Mouse (Mus musculus) macrophage (primary cell): Measurements from ENCODE around the gene Adipor2. TPM values are rescaled to one million over a fixed set of nuclear protein-coding genes. Genes with fewer than 3 reads are reported as not detected.
"Not testable (repeated sequence)": the region's sequence is repeated elsewhere in the genome, so short reads cannot be mapped to it uniquely, and the experiment has no call there.

Source experiments
- H3K27ac ChIP-seq: fragments of 350-480 bp; formaldehyde crosslinking; 2 replicates; pipeline ENCODE4 v1.9.0; 2021
- H3K36me3 ChIP-seq: fragments of 350-480 bp; formaldehyde crosslinking; 2 replicates; pipeline ENCODE4 v1.9.0; 2021; ENCODE audit errors: inconsistent target
- H3K4me3 ChIP-seq: fragments of 350-480 bp; formaldehyde crosslinking; 2 replicates; pipeline ENCODE4 v1.9.0; 2021; ENCODE audit errors: inconsistent target
- H3K79me2 ChIP-seq: fragments of 350-480 bp; formaldehyde crosslinking; 2 replicates; pipeline ENCODE4 v1.9.0; 2021; ENCODE audit errors: inconsistent target
- WGBS: methylation state at CpG from one replicate; pipeline ENCODE4 v1.1.7; 2026; ENCODE audit warnings: inconsistent platforms; ENCODE audit not compliant: missing documents; 5-methylcytosine and 5-hydroxymethylcytosine counted together
- polyA plus RNA-seq: library from polyadenylated mRNA; stranded (reverse); fragments of 250-400 nt; gene quantifications from 3 replicates; pipeline ENCODE4 v1.2.4, GENCODE M21; 2018; ENCODE audit warnings: inconsistent platforms
- total RNA-seq, 78 experiments: library from RNA; depleted of rRNA; stranded (reverse); fragments of 250-400 nt; gene quantifications; 1 replicate in 9 of 78; 2 replicates in 24 of 78; 3 replicates in 43 of 78; 4 replicates in 2 of 78; pipeline ENCODE4 v1.2.4; 2018; ENCODE audit warnings: inconsistent platforms in 56 of 78

Adipor2 gene
- total RNA-seq (2018; cell fraction: chromatin; rRNA removed): 10 to 100 TPM in 25 of 26 experiments, 1 to 10 TPM in 1; 9.1 to 30.1 (median 20.5) TPM
- total RNA-seq (2018; cell fraction: cytosol; rRNA removed): 10 to 100 TPM; 42.9 to 63.6 (median 57.2) TPM
- 10 to 100 TPM; 17.8 to 62.8 (median 40.8) TPM for total RNA-seq (2018; cell fraction: nucleus; rRNA removed)
- polyA plus RNA-seq: 38.1 to 45.9 TPM (median 44.4 TPM) in 3 replicates

DNA sequence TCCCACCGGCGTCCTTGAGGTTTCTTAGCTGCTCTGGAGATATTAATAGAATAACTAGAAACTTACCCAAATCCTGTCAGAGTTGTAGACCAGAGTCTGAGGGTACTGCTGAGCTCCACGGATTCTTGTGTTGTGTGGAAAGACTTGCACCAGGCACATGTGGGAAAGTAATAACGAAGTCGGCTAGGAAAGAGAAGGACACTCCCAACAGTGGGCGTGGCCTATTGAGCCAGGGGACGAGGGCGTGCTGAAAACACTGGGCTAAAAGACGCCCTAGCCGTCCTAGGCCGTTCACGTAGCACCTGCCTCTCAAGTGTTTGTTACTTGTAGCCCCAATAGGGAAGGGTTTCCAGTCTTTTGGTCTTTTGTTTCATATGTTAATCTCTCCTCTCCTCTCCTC, at the start of gene Adipor2:
TSS of gene Adipor2 (minus strand) at position 351 of the 400 bp plus-strand sequence.
- 5% methylated on average over 12 of the region's 12 CpGs for WGBS
- Histone ChIP-seq H3K4me3 (peak within 1 kb of the TSS; percentile 10), H3K27ac (no peak within 1 kb of the TSS), H3K79me2 (no peaks in the 10 kb centered on the region), H3K36me3 (no peaks in the 10 kb centered on the region)

DNA sequence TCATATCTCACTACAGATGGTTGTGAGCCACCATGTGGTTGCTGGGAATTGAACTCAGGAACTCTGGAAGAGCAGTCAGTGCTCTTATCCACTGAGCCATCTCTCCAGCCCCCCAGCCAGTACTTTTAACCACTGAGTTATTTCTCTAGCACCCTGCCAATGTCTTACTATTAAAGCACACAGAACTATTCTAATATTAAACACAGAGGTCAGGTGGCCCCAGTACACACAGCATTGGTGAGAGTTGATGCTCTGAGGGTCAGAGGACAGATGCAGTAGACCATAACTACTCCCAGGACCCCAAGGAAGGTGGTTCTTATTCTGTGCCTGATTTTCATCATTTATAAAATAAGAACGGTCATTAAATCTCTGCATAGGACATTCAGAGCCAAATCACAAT, 48.7 kb upstream of the Adipor2 start:
- no peaks in the 10 kb centered on the region for H3K36me3 ChIP-seq
- no peak overlapping the region for H3K27ac ChIP-seq
- H3K4me3 ChIP-seq: no peak overlapping the region
- no peaks in the 10 kb centered on the region for H3K79me2 ChIP-seq
- 92% methylated on average over 1 of the region's 1 CpGs for WGBS

DNA sequence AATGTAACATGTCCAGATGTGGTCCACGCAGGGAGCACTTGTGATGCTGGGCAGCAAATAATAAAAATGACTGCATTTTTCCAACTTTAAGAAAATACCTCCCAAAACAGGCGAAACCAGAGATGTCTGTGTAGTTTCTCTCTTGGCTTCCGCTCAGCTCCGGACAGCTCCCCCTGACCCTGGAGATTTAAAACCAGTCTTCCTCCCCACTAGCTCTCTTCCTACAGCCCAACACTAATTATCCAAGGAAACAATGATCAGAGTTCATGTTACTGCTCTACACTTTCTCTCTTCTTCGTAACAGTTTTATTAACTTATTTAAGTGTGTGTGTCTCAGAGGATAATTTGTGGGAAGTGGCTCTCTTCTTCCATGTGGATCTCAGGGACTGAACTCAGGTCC, 42.9 kb upstream of the Adipor2 start:
- Histone ChIP-seq H3K4me3 (no peak overlapping the region), H3K79me2 (no peaks in the 10 kb centered on the region), H3K27ac (no peak overlapping the region), H3K36me3 (no peaks in the 10 kb centered on the region)
- WGBS: 95% methylated on average over 5 of the region's 5 CpGs

DNA sequence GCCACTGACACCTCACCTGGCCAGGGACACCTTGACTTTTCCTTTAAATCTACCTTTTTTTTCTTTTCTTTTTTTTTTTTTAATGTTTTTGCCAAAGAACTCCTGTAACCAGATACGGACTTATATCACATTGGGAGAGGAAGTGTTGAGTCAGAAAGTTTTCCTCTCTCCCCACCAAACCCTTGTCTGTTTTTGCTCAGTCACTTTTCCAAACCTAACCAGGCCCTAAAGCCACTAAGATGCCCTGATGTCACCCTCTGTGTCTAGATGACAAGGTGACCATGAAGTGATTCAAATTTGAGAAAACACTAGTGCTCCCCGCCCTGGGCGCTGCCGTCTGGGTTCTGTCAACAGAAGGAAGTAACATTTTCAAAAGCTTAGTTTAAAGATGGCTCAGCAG, 41.5 kb upstream of the Adipor2 start:
- Histone ChIP-seq H3K79me2 (no peaks in the 10 kb centered on the region), H3K36me3 (no peaks in the 10 kb centered on the region), H3K4me3 (no peak overlapping the region), H3K27ac (no peak overlapping the region)
- WGBS: 39% methylated on average over 4 of the region's 4 CpGs

DNA sequence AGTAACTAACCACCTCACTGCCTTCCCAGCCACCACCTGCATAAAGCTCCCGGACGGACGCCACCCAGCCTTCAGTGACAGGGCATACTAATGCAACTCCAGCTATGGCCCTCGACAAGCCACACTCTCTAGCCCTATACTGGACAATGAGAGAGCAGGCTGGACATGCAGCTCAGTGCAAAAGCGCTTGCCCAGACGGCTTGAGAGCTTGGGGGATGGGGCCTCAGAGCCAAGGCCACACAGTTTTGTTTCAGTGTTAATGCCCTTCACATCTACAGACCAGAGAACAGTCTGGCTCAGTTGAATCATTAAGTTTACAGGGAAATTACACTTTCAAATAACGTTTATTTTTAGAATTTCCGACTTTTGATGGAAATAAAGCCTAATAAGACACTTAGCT, 40.7 kb upstream of the Adipor2 start:
- H3K79me2 ChIP-seq: no peaks in the 10 kb centered on the region
- 81% methylated on average over 8 of the region's 8 CpGs for WGBS
- no peak overlapping the region for H3K4me3 ChIP-seq
- H3K27ac ChIP-seq: no peak overlapping the region
- H3K36me3 ChIP-seq: no peaks in the 10 kb centered on the region

DNA sequence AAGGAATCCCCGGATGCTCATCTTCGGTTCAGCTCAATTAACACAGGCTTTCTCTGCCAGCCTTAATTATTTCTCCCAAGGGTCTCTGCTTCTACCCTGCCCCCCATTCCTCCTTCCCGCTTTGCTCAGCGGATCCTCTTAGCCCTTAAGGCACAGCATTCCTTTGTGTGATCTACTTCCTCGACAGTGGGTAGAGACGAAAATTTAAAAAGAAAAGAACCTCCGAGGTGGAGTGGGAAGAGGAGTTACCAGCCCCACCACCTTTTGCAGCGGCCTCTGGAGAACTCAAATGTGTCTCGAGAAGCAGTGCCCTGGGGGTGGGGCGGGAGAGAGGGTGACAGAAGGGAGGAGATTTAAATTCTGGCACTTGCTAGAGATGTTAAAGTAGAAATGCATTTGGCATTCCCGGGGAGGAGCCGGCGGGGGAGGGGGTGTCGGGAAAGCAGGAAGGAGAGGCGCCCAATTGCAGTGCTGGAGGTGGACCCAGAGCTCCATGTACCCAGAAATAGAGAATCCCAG, 34.5 kb upstream of the Adipor2 start:
- no peak overlapping the region for H3K4me3 ChIP-seq
- 14% methylated on average over 15 of the region's 15 CpGs for WGBS
- no peaks in the 10 kb centered on the region for H3K79me2 ChIP-seq
- H3K27ac ChIP-seq: no peak overlapping the region
- no peaks in the 10 kb centered on the region for H3K36me3 ChIP-seq

DNA sequence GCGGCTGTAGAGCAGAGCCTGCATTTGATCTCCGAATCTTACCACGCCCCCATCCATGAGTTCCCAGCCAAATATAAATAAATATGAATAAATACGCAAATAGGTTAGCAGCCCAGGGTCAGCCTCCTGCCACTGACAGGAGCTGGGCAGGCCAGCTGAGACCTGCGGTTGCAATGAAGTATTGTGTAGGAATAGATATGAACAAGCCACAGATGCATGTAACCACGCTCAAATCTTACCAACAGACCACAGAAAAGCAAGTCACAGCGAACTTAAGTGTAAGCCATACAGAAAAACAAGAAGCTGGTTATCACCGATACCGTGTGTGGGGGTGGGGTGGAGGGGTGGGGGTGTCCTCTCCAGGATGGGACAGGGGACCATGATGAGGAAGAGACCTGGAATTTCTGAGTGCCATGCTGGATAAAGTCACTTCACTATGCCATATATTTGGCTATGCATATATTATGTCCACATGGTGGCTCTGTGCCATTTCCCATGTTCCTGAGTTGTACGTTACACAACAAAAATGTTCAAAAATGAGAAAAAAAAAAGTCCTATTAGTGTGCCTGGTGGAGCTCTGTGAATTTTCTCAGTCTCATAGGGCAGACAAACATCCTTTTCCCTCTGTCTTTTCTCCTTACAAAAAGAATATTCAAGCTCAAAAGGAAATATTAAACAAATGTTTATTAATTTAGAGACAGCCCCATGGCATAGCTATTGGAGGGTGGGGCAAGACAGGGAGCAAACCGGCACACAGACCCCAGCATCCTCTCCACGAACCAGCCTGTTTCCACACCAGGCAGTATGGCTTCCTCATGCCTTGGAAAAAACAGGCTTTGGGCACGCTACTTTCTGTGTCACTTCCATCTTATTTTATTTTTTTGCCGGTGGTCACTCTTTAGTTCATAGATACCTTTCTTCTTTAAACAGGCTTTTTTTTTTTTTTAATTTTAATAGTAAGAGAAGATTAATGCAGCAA, 33.8 kb upstream of the Adipor2 start:
- 4% methylated on average over 14 of the region's 14 CpGs for WGBS
- H3K4me3 ChIP-seq: no peak overlapping the region
- H3K27ac ChIP-seq: no peak overlapping the region
- no peaks in the 10 kb centered on the region for H3K79me2 ChIP-seq
- no peaks in the 10 kb centered on the region for H3K36me3 ChIP-seq

DNA sequence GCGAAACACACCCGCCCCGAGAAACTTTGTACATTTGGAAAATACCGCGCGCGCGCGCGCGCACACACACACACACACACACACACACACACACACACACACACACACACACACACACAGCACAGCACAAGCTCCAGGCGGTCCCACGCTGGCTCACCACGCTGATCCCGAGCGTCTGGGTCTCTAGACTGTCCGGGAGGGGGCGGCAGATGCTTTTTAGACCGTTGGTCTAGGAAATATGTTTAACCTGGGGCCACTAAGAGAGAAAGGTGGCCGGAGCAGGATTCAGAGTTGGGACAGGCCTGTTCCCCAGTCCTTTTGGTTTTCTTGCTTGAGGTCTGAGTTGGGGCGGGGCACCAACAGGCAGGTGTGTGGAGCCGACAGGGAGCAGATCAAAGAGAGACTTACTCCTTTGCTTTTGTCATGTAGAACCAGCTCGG, 31.6 kb upstream of the Adipor2 start:
- no peaks in the 10 kb centered on the region for H3K36me3 ChIP-seq
- H3K27ac ChIP-seq: no peak overlapping the region
- H3K79me2 ChIP-seq: no peaks in the 10 kb centered on the region
- WGBS: 13% methylated on average over 22 of the region's 23 CpGs
- H3K4me3 ChIP-seq: no peak overlapping the region

DNA sequence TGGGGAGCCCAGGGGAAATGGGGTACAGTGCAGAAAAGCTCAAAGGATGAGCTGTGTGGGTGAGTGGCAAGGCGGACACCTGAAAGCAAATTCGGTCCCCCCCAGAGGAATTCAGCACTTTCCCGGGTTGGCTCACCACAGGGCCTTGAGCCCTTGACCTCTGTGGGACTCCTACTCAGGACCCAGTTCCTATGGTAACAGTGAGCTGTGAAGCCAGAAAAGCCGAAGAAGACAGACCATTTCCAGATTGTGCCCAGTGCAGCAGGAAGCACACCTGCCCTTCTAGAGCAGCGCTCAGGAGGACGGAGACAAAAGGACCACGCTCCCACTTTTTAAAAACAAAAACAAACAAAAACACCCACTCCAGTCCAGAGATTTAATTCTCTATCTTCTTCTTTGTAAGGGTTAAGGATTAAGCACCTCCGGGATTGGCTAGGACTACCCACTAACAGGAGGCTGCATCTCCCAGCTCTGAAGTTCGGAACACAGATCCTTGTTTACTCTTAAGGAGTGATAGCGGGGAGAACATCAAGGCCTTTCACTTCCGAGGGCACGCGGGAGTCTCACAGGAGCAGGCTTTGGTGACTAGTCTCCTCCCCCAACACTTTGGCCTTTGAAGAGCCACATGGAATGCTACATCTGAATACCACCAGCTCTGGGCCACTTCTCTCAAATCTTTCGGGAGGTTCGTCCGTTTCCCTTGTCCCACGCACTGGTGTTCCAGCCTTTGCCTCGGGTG, 31.0 kb upstream of the Adipor2 start:
- WGBS: 38% methylated on average over 18 of the region's 18 CpGs
- no peak overlapping the region for H3K27ac ChIP-seq
- H3K36me3 ChIP-seq: no peaks in the 10 kb centered on the region
- no peaks in the 10 kb centered on the region for H3K79me2 ChIP-seq
- no peak overlapping the region for H3K4me3 ChIP-seq

DNA sequence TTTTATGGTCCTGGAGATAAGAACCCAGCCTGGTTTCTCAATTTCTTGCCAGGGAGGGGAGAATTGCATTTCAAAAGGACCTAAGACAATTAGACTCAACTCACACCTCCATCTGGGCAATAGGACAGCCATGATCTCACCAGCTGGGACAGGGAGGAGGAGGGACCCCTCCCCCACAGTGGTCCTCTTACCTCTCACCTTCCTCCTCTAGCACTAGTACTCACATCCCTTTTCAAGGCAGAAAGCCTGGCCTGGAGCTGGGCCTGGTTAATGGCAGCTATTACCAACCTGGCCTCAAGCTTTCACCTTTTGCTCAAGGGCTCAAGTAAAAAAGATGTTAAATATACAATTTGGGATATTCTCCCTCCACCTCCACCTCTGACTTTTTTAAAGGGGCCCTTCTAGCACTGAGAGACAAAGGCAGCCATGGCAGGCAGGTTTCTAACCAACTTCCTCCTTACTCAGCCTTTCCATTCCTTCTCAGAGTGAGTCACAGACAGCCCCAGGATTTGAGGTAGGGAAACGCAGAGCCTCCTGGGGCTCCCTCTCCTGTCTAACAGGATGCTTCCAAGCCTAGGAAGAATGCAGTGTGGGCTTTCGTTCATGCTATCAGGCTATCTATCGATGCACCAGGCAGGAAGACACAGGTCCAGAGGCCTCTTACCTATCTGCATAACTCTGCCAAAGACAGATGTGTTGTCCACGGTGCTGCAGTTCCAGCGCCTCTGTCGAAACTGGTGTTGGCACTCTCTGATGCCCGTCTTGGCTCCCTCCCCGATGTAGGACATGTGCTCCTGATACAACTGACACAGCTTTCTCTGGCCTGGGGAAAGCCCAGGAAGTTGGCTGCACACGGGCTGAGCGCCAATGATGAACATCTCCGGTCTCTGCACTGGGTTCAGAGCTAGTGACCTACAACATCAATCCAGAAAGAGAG, 28.4 kb upstream of the Adipor2 start:
- WGBS: 61% methylated on average over 11 of the region's 11 CpGs
- no peak overlapping the region for H3K4me3 ChIP-seq

DNA sequence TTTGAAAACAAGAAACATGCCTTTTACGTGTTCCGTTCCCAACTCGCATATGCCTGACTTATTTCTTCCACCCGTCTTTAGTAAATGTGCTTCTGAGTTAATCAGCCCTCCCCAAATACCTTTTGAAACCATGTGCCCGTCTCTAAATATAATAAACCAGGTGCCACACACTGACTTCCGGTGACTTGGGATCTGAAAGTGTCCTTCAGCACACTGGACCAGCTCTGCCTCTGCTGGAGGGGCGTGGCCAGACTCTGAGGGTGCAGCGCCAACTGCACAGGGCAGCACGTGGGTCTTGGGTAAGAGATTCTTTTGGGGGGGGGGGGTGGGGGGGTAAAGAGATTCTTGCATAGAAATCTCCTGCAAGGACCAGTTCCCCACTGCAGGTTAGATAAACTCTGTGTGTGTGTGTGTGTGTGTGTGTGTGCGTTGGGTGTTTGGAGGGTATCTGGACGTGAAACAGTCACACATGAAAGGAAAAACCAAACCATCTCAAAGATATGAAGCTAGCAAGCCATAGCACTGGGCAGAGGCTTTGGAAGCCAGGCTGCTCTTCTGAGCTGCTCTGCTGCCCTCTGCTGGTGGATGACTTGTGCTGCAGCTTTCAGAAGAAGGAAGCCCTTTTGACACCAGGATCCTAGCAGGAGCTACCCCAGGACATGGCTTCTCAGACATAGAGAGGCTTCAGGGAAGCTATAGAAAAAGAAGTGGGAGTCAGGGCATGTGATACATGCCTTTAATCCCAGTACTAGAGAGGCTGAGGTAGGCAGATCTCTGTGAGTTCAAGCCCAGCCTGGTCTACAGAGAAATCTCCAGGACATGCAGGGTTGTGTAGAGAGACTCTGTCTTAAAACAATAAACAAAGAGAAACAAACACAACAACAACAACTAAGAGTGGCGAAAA, 26.5 kb upstream of the Adipor2 start:
- no peaks in the 10 kb centered on the region for H3K79me2 ChIP-seq
- H3K27ac ChIP-seq: no peak overlapping the region
- peak overlapping the region; percentile 7; the same call in 1 of the 2 replicates for H3K4me3 ChIP-seq
- WGBS: 14% methylated on average over 12 of the region's 12 CpGs
- H3K36me3 ChIP-seq: no peaks in the 10 kb centered on the region

More for the DNA sequence above, 28.4 kb upstream of the Adipor2 start:
- Histone ChIP-seq H3K36me3 (no peaks in the 10 kb centered on the region), H3K79me2 (no peaks in the 10 kb centered on the region), H3K27ac (no peak overlapping the region)

DNA sequence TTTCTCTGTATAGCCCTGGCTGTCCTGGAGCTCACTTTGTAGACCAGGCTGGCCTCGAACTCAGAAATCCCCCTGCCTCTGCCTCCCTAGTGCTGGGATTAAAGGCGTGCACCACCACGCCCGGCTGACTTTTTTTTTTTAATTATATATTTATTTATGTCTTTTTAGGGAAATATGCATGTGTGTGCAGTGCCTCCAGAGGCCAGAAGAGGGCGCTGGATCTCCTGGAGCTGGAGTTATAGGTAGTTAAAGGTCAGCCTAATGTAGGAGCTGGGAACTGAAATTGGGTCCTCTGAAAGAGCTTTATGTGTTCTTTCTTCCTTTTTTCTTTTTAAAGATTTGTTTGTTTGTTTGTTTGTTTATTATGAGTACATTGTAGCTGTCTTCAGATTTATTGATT, 25.2 kb upstream of the Adipor2 start:
- WGBS: 81% methylated on average over 5 of the region's 5 CpGs
- not testable (repeated sequence) for H3K79me2 ChIP-seq, H3K36me3 ChIP-seq, H3K4me3 ChIP-seq, H3K27ac ChIP-seq
